Mouse (Mus musculus) kidney, adult 2 months (tissue): Measurements from ENCODE around the gene Zfp950.

ENCODE experiments used
- CTCF ChIP-seq: fragments of 200-500 bp; conservative IDR thresholded peaks from 2 replicates; pipeline ENCODE4 v1.5.1; 2011; ENCODE audit warnings: low read depth, mild to moderate bottlenecking, control low read depth, low read length, moderate library complexity, mixed read lengths; ENCODE audit not compliant: insufficient read depth, insufficient read length
- POLR2A ChIP-seq: fragments of 200-500 bp; IDR thresholded peaks from one replicate; pipeline ENCODE4 v1.6.1; 2011; ENCODE audit warnings: low read depth, low read length, control low read depth

GRCm38 (mm10) chr19:61175756-61176324, 35.2 kb upstream of the Zfp950 start, which contains the start of gene Gm7102:
- TF ChIP-seq POLR2A (no peak), CTCF (no peak)
